Mouse (Mus musculus): ENCODE results near the gene Hoxb8. TPM values are rescaled to one million over a fixed set of nuclear protein-coding genes. Genes with fewer than 3 reads are reported as not detected.

Gene Hoxb8
- polyA plus RNA-seq, 1 experiment from 2014 or later: 0.33 TPM

- no peak overlapping the region for H3K4me3 ChIP-seq (ENCODE audit: low read length)
- peaks cover 4% of the 10 kb centered on the region; the same call in 1 of the 2 replicates for H3K4me1 ChIP-seq (replicated peaks; ENCODE audit: control insufficient read depth, insufficient read depth, low read length)
- H3K36me3 ChIP-seq (ENCODE audit: control insufficient read depth, insufficient read depth, low read length): no peaks in the 10 kb centered on the region
- H3K4me2 ChIP-seq (ENCODE audit: low read depth, low read length): no peak overlapping the region
- no peak overlapping the region for H3K9ac ChIP-seq (ENCODE audit: low read length)
- H3K27me3 ChIP-seq (ENCODE audit: control insufficient read depth, insufficient read depth, low read depth, low read length): peaks cover 96% of the 10 kb centered on the region
- ATAC-seq (ENCODE audit: low read depth): no peak
- H3K27ac ChIP-seq (ENCODE audit: low read length): no peak overlapping the region
- H3K9me3 ChIP-seq (ENCODE audit: control insufficient read depth, low read length): no peaks in the 10 kb centered on the region
- WGBS: 3% methylated on average over 14 of the region's 14 CpGs
Measured at GRCm38 (mm10) chr11:96255996-96256445, 25.7 kb upstream of the Hoxb8 start.

- WGBS: 20% methylated on average over 2 of the region's 2 CpGs
- H3K4me2 ChIP-seq (ENCODE audit: low read depth, low read length): no peak overlapping the region
- H3K4me1 ChIP-seq (replicated peaks; ENCODE audit: control insufficient read depth, insufficient read depth, low read length): peaks cover 8% of the 10 kb centered on the region; the same call in 1 of the 2 replicates
- no peak overlapping the region for H3K4me3 ChIP-seq (ENCODE audit: low read length)
- no peak for ATAC-seq (ENCODE audit: low read depth)
- no peaks in the 10 kb centered on the region for H3K36me3 ChIP-seq (ENCODE audit: control insufficient read depth, insufficient read depth, low read length)
- H3K27ac ChIP-seq (ENCODE audit: low read length): no peak overlapping the region
- H3K9me3 ChIP-seq (ENCODE audit: control insufficient read depth, low read length): no peaks in the 10 kb centered on the region
- H3K27me3 ChIP-seq (ENCODE audit: control insufficient read depth, insufficient read depth, low read depth, low read length): peaks cover 97% of the 10 kb centered on the region
- H3K9ac ChIP-seq (ENCODE audit: low read length): no peak overlapping the region
Measured at GRCm38 (mm10) chr11:96257141-96257540, 24.6 kb upstream of the Hoxb8 start.

- Histone ChIP-seq H3K4me2 (ENCODE audit: low read depth, low read length) (no peak overlapping the region), H3K27me3 (ENCODE audit: control insufficient read depth, insufficient read depth, low read depth, low read length) (peaks cover 98% of the 10 kb centered on the region), H3K4me3 (ENCODE audit: low read length) (no peak overlapping the region), H3K36me3 (ENCODE audit: control insufficient read depth, insufficient read depth, low read length) (no peaks in the 10 kb centered on the region), H3K4me1 (replicated peaks; ENCODE audit: control insufficient read depth, insufficient read depth, low read length) (peaks cover 8% of the 10 kb centered on the region; the same call in 1 of the 2 replicates), H3K27ac (ENCODE audit: low read length) (no peak overlapping the region), H3K9ac (ENCODE audit: low read length) (no peak overlapping the region), H3K9me3 (ENCODE audit: control insufficient read depth, low read length) (no peaks in the 10 kb centered on the region)
- no peak for ATAC-seq (ENCODE audit: low read depth)
- 2% methylated on average over 2 of the region's 2 CpGs for WGBS
Measured at GRCm38 (mm10) chr11:96259038-96259437, 22.7 kb upstream of the Hoxb8 start.

DNA sequence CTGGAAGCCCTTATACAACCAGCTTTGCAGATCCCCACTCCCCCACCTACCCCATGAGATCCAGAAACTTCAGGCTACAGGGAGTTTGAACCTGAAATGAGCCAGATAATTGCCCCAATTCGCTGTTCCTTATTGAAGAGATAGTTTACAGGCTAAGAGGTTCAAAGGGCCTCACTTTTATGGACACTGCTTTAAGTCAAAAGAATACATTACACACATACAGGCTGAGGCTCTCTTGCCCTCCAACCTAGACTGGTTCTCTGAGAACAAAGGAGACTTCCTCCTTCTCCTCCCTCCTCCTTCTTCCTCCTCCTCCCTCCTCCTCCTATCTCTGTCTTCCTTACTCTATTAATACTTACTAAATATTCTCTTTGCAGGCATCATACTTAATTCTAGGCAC is 22.2 kb upstream of the Hoxb8 start:
- peaks cover 8% of the 10 kb centered on the region; the same call in 1 of the 2 replicates for H3K4me1 ChIP-seq (replicated peaks; ENCODE audit: control insufficient read depth, insufficient read depth, low read length)
- H3K9me3 ChIP-seq (ENCODE audit: control insufficient read depth, low read length): no peaks in the 10 kb centered on the region; the same call in 1 of the 2 replicates

GRCm38 (mm10) chr11:96260310-96260970 is 21.3 kb upstream of the Hoxb8 start:
- Histone ChIP-seq H3K27me3 (ENCODE audit: control insufficient read depth, insufficient read depth, low read depth, low read length) (peaks cover 98% of the 10 kb centered on the region), H3K36me3 (ENCODE audit: control insufficient read depth, insufficient read depth, low read length) (no peaks in the 10 kb centered on the region), H3K9me3 (ENCODE audit: control insufficient read depth, low read length) (no peaks in the 10 kb centered on the region; the same call in 1 of the 2 replicates), H3K4me3 (ENCODE audit: low read length) (no peak overlapping the region), H3K27ac (ENCODE audit: low read length) (no peak overlapping the region), H3K4me2 (ENCODE audit: low read depth, low read length) (peak overlapping the region; percentile 10; the same call in 1 of the 2 replicates), H3K4me1 (replicated peaks; ENCODE audit: control insufficient read depth, insufficient read depth, low read length) (peaks cover 8% of the 10 kb centered on the region; the same call in 1 of the 2 replicates), H3K9ac (ENCODE audit: low read length) (no peak overlapping the region)
- ATAC-seq (ENCODE audit: low read depth): peak; percentile 77
- 4% methylated on average over 23 of the region's 23 CpGs for WGBS

More for the DNA sequence above, 22.2 kb upstream of the Hoxb8 start:
- H3K4me3 ChIP-seq (ENCODE audit: low read length): no peak overlapping the region
- H3K4me2 ChIP-seq (ENCODE audit: low read depth, low read length): no peak overlapping the region
- WGBS: 14% methylated on average over 1 of the region's 1 CpGs
- H3K27ac ChIP-seq (ENCODE audit: low read length): no peak overlapping the region
- no peaks in the 10 kb centered on the region for H3K36me3 ChIP-seq (ENCODE audit: control insufficient read depth, insufficient read depth, low read length)
- no peak overlapping the region for H3K9ac ChIP-seq (ENCODE audit: low read length)
- H3K27me3 ChIP-seq (ENCODE audit: control insufficient read depth, insufficient read depth, low read depth, low read length): peaks cover 98% of the 10 kb centered on the region
- no peak for ATAC-seq (ENCODE audit: low read depth)

DNA sequence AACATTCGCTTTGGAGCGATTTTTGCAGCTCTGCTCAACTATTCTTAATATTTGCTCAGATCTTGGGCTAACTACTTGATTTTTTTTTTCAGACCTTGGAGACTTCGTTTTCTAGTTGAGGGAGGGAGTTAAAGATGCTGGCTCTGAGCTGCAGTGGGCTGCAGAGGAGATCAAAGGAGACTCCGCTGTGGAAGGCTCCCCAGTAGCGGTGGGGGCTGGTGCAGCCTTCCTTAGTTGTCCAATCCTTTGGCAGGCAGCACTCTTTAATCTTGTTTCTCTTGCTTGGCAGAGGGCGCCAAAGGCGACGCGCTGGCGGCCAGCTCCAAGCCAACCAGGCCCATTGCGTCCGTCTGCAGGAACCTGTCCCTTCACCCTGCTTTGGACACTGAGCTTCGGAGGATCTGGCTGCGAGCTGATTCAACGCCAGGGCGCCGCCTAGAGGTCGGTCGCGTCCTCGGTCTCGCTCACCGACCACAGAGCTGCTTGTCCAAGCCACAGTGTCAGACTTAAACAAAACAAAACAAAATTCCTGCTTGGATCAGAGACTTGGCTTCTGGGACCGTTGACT is 20.3 kb upstream of the Hoxb8 start:
- Histone ChIP-seq H3K4me2 (ENCODE audit: low read depth, low read length) (no peak overlapping the region), H3K36me3 (ENCODE audit: control insufficient read depth, insufficient read depth, low read length) (no peaks in the 10 kb centered on the region), H3K9ac (ENCODE audit: low read length) (no peak overlapping the region), H3K27me3 (ENCODE audit: control insufficient read depth, insufficient read depth, low read depth, low read length) (peaks cover 96% of the 10 kb centered on the region), H3K9me3 (ENCODE audit: control insufficient read depth, low read length) (no peaks in the 10 kb centered on the region; the same call in 1 of the 2 replicates), H3K4me1 (replicated peaks; ENCODE audit: control insufficient read depth, insufficient read depth, low read length) (peaks cover 10% of the 10 kb centered on the region; the same call in 1 of the 2 replicates), H3K4me3 (ENCODE audit: low read length) (no peak overlapping the region), H3K27ac (ENCODE audit: low read length) (no peak overlapping the region)
- peak; percentile 58; the same call in 1 of the 2 replicates for ATAC-seq (ENCODE audit: low read depth)
- 2% methylated on average over 24 of the region's 24 CpGs for WGBS

GRCm38 (mm10) chr11:96262262-96262830 is 19.4 kb upstream of the Hoxb8 start:
- ATAC-seq (ENCODE audit: low read depth): no peak
- Histone ChIP-seq H3K36me3 (ENCODE audit: control insufficient read depth, insufficient read depth, low read length) (no peaks in the 10 kb centered on the region), H3K4me3 (ENCODE audit: low read length) (no peak overlapping the region), H3K27ac (ENCODE audit: low read length) (no peak overlapping the region), H3K9me3 (ENCODE audit: control insufficient read depth, low read length) (no peaks in the 10 kb centered on the region; the same call in 1 of the 2 replicates), H3K9ac (ENCODE audit: low read length) (no peak overlapping the region), H3K27me3 (ENCODE audit: control insufficient read depth, insufficient read depth, low read depth, low read length) (peaks cover 97% of the 10 kb centered on the region), H3K4me2 (ENCODE audit: low read depth, low read length) (no peak overlapping the region), H3K4me1 (replicated peaks; ENCODE audit: control insufficient read depth, insufficient read depth, low read length) (peaks cover 10% of the 10 kb centered on the region; the same call in 1 of the 2 replicates)
- 4% methylated on average over 6 of the region's 6 CpGs for WGBS

- WGBS: 2% methylated on average over 33 of the region's 33 CpGs
- ATAC-seq (ENCODE audit: low read depth): no peak
- Histone ChIP-seq H3K27ac (ENCODE audit: low read length) (no peak overlapping the region), H3K4me2 (ENCODE audit: low read depth, low read length) (no peak overlapping the region), H3K9me3 (ENCODE audit: control insufficient read depth, low read length) (no peaks in the 10 kb centered on the region; the same call in 1 of the 2 replicates), H3K27me3 (ENCODE audit: control insufficient read depth, insufficient read depth, low read depth, low read length) (peaks cover 94% of the 10 kb centered on the region), H3K4me3 (ENCODE audit: low read length) (no peak overlapping the region), H3K36me3 (ENCODE audit: control insufficient read depth, insufficient read depth, low read length) (no peaks in the 10 kb centered on the region), H3K4me1 (replicated peaks; ENCODE audit: control insufficient read depth, insufficient read depth, low read length) (peaks cover 10% of the 10 kb centered on the region; the same call in 1 of the 2 replicates), H3K9ac (ENCODE audit: low read length) (no peak overlapping the region)
Measured at GRCm38 (mm10) chr11:96263636-96264389, 17.9 kb upstream of the Hoxb8 start.

Data from lung, embryonic 16.5 days (tissue).